In genomic region chr5:135257559-135257958, GRCm38 (mm10) we compare ENCODE assay signal across 10 mouse cellular contexts. TPM values are rescaled to one million over a fixed set of nuclear protein-coding genes. Genes with fewer than 3 reads are reported as not detected.
A peak's percentile ranks its signal among the peaks of the same experiment; 100 is the strongest.
DNase-seq lines count a peak whose midpoint lies in the region; ATAC-seq and TF ChIP-seq lines count a peak whose summit lies in the region.
"Had no signal": no experiment of that assay in that cellular context is flagged by ENCODE, and none has a peak within 500 bp of the region (broad histone marks: within the 10 kb centered on the region; RNA-seq: fewer than 3 reads in every experiment).

No protein-coding gene starts in this region.

- no peaks in the 10 kb centered on the region for H3K27me3 ChIP-seq in liver, adult 2 months (ENCODE audit: control insufficient read depth, insufficient read depth, low read length)
- H3K27me3 ChIP-seq in liver, embryonic 12.5 days (replicated peaks) = peaks cover 23% of the 10 kb centered on the region
- H3K27me3 ChIP-seq in MEL (ENCODE audit: control insufficient read depth in 1 of 2, insufficient read depth in 2 of 2, low read length in 2 of 2) = peaks cover 0 to 8% of the 10 kb centered on the region in 2 experiments; a peak in 2 of 4 replicates
- no peaks in the 10 kb centered on the region for H3K27me3 ChIP-seq in forebrain, embryonic 13.5 days
- no peaks in the 10 kb centered on the region for H3K27me3 ChIP-seq in midbrain, embryonic 15.5 days (replicated peaks)
- H3K27me3 ChIP-seq: heart, embryonic 15.5 days had no signal

- DNase-seq in liver, adult 2 months (ENCODE audit: extremely low read depth, low read depth, low spot score) = no peak
- no peak for DNase-seq in MEL (ENCODE audit: low read depth, low spot score)
- no peak for DNase-seq in layer of hippocampus, postnatal 25 days (ENCODE audit: extremely low spot score in 1 of 2, low spot score in 1 of 2)
- no peak for DNase-seq in gastrocnemius, postnatal 4 days (ENCODE audit: low spot score in 2 of 2)

- TF ChIP-seq EP300 in MEL (IDR thresholded peaks at IDR 0.05; ENCODE audit: low read depth in 1 of 2, low read length in 2 of 2) = no peak

- ATAC-seq in liver, embryonic 12.5 days = no peak
- no peak for ATAC-seq in forebrain, embryonic 13.5 days
- no peak for ATAC-seq in midbrain, embryonic 15.5 days (replicated peaks)
- no peak for ATAC-seq in megakaryocyte, adult 5-6 weeks (ENCODE audit: poor library complexity, severe bottlenecking)

- TF ChIP-seq RAD21 in MEL (IDR thresholded peaks at IDR 0.05; ENCODE audit: low read depth, low read length) = no peak; the same call in 1 of the 2 replicates

- WGBS in liver, adult 2 months = 82% methylated on average over 12 of the region's 12 CpGs
- WGBS in liver, embryonic 12.5 days (ENCODE audit: insufficient replicate concordance) = 64% methylated on average over 12 of the region's 12 CpGs
- 80% methylated on average over 12 of the region's 12 CpGs for WGBS in forebrain, embryonic 13.5 days
- WGBS in midbrain, embryonic 15.5 days = 84% methylated on average over 12 of the region's 12 CpGs

- peak; percentile 23; the same call in 1 of the 2 replicates for TF ChIP-seq CTCF in liver, adult 2 months (IDR thresholded peaks at IDR 0.05; ENCODE audit: low read depth, low read length)
- TF ChIP-seq CTCF in MEL (IDR thresholded peaks at IDR 0.05 in 2 of 3, conservative IDR thresholded peaks at IDR 0.05 in 1 of 3; ENCODE audit: control insufficient read depth in 1 of 3, insufficient read depth in 1 of 3, low read depth in 2 of 3, low read length in 3 of 3, poor library complexity in 1 of 3, severe bottlenecking in 1 of 3) = peak; percentile 25 to 42 (median 35); a peak in 3 of 6 replicates

- no peak overlapping the region for H3K4me2 ChIP-seq in liver, embryonic 12.5 days
- H3K4me2 ChIP-seq in forebrain, embryonic 13.5 days = no peak overlapping the region
- no peak overlapping the region for H3K4me2 ChIP-seq in midbrain, embryonic 15.5 days

- TF ChIP-seq POLR2A in liver, adult 2 months (IDR thresholded peaks at IDR 0.05; ENCODE audit: extremely low read depth, insufficient read depth, low read length) = no peak
- no peak for TF ChIP-seq POLR2A in MEL (IDR thresholded peaks at IDR 0.05; ENCODE audit: control insufficient read depth in 1 of 2, insufficient read depth in 1 of 2, low read depth in 1 of 2, low read length in 2 of 2, poor library complexity in 1 of 2)

- no peak overlapping the region for H3K27ac ChIP-seq in liver, adult 2 months (replicated peaks; ENCODE audit: insufficient read depth, low read depth, low read length)
- no peak overlapping the region for H3K27ac ChIP-seq in liver, embryonic 12.5 days
- H3K27ac ChIP-seq in MEL (ENCODE audit: control insufficient read depth, low read depth, low read length) = no peak overlapping the region
- peak overlapping the region; percentile 95 for H3K27ac ChIP-seq in forebrain, embryonic 13.5 days
- H3K27ac ChIP-seq in midbrain, embryonic 15.5 days = peak overlapping the region; percentile 81; the same call in 1 of the 2 replicates

- H3K4me1 ChIP-seq in liver, adult 2 months (ENCODE audit: control insufficient read depth, insufficient read depth, low read length) = no peaks in the 10 kb centered on the region
- no peaks in the 10 kb centered on the region for H3K4me1 ChIP-seq in liver, embryonic 12.5 days
- H3K4me1 ChIP-seq in MEL (ENCODE audit: control insufficient read depth in 1 of 2, insufficient read depth in 2 of 2, low read length in 2 of 2) = no peaks in the 10 kb centered on the region
- H3K4me1 ChIP-seq in forebrain, embryonic 13.5 days = peaks cover 47% of the 10 kb centered on the region
- peaks cover 20% of the 10 kb centered on the region for H3K4me1 ChIP-seq in midbrain, embryonic 15.5 days

- no peak overlapping the region for H3K4me3 ChIP-seq in liver, adult 2 months (ENCODE audit: insufficient read depth, low read depth, low read length)
- no peak overlapping the region for H3K4me3 ChIP-seq in liver, embryonic 12.5 days
- H3K4me3 ChIP-seq in MEL (ENCODE audit: control insufficient read depth in 1 of 2, insufficient read depth in 1 of 2, low read depth in 2 of 2, low read length in 2 of 2) = no peak overlapping the region
- no peak overlapping the region for H3K4me3 ChIP-seq in forebrain, embryonic 13.5 days
- H3K4me3 ChIP-seq in midbrain, embryonic 15.5 days = no peak overlapping the region
- H3K4me3 ChIP-seq: erythroblast, embryonic 14.5 days had no signal

- H3K9ac ChIP-seq in liver, adult 2 months (ENCODE audit: low read depth, low read length) = no peak overlapping the region
- no peak overlapping the region for H3K9ac ChIP-seq in liver, embryonic 12.5 days
- H3K9ac ChIP-seq in MEL (ENCODE audit: control insufficient read depth, low read depth, low read length, poor library complexity, severe bottlenecking) = no peak overlapping the region
- no peak overlapping the region for H3K9ac ChIP-seq in forebrain, embryonic 13.5 days
- no peak overlapping the region for H3K9ac ChIP-seq in midbrain, embryonic 15.5 days

- no peaks in the 10 kb centered on the region for H3K79me2 ChIP-seq in liver, adult 2 months (ENCODE audit: control insufficient read depth, insufficient read depth, low read length)
- no peaks in the 10 kb centered on the region for H3K79me2 ChIP-seq in MEL (ENCODE audit: control insufficient read depth, insufficient read depth, low read length, poor library complexity)

- 0 out of 2 replicates have a peak, but pooled peaks cover 4% of the 10 kb centered on the region for H3K9me3 ChIP-seq in liver, embryonic 12.5 days (replicated peaks)
- H3K9me3 ChIP-seq in MEL (replicated peaks; ENCODE audit: insufficient read depth, low read length) = no peaks in the 10 kb centered on the region
- no peaks in the 10 kb centered on the region for H3K9me3 ChIP-seq in forebrain, embryonic 13.5 days (replicated peaks)
- H3K9me3 ChIP-seq in midbrain, embryonic 15.5 days = no peaks in the 10 kb centered on the region

- no peaks in the 10 kb centered on the region for H3K36me3 ChIP-seq in liver, adult 2 months (ENCODE audit: control insufficient read depth, insufficient read depth, low read length)
- H3K36me3 ChIP-seq in liver, embryonic 12.5 days = no peaks in the 10 kb centered on the region
- no peaks in the 10 kb centered on the region for H3K36me3 ChIP-seq in MEL (ENCODE audit: control insufficient read depth in 1 of 2, insufficient read depth in 2 of 2, low read length in 2 of 2)
- H3K36me3 ChIP-seq in forebrain, embryonic 13.5 days (ENCODE audit: poor library complexity, severe bottlenecking) = no peaks in the 10 kb centered on the region
- no peaks in the 10 kb centered on the region for H3K36me3 ChIP-seq in midbrain, embryonic 15.5 days (replicated peaks)
- H3K36me3 ChIP-seq: heart, embryonic 15.5 days had no signal

TF ChIP-seq in MEL, 35 proteins besides CTCF, POLR2A, EP300 and RAD21:
- no peak for TF ChIP-seq ELF1 (IDR thresholded peaks at IDR 0.05; ENCODE audit: low read depth, low read length)
- TF ChIP-seq ZC3H11A (IDR thresholded peaks at IDR 0.05; ENCODE audit: low read depth, low read length) = no peak
- TF ChIP-seq ETS1 (IDR thresholded peaks at IDR 0.05; ENCODE audit: low read depth, low read length) = no peak
- TF ChIP-seq TAL1 (IDR thresholded peaks at IDR 0.05; ENCODE audit: low read length) = no peak
- TF ChIP-seq ZMIZ1 (IDR thresholded peaks at IDR 0.05; ENCODE audit: low read depth, low read length) = no peak
- no peak for TF ChIP-seq SIN3A (IDR thresholded peaks at IDR 0.05; ENCODE audit: low read length)
- no peak for TF ChIP-seq MYB (IDR thresholded peaks at IDR 0.05; ENCODE audit: low read depth, low read length)
- no peak for TF ChIP-seq POLR2AphosphoS2 (IDR thresholded peaks at IDR 0.05; ENCODE audit: low read length)
- no peak for TF ChIP-seq CHD2 (IDR thresholded peaks at IDR 0.05; ENCODE audit: low read length)
- no peak for TF ChIP-seq ZKSCAN1 (IDR thresholded peaks at IDR 0.05; ENCODE audit: low read depth, low read length)
- no peak for TF ChIP-seq GABPA (IDR thresholded peaks at IDR 0.05; ENCODE audit: low read depth, low read length)
- TF ChIP-seq ZNF384 (IDR thresholded peaks at IDR 0.05; ENCODE audit: low read depth, low read length) = no peak
- no peak for TF ChIP-seq MAX (IDR thresholded peaks at IDR 0.05; ENCODE audit: low read length)
- TF ChIP-seq E2F4 (IDR thresholded peaks at IDR 0.05; ENCODE audit: borderline replicate concordance, low read depth, low read length) = no peak
- TF ChIP-seq POLR2AphosphoS5 (IDR thresholded peaks at IDR 0.05; ENCODE audit: borderline replicate concordance, low read depth, low read length) = no peak
- no peak for TF ChIP-seq TCF12 (IDR thresholded peaks at IDR 0.05; ENCODE audit: low read depth, low read length)
- TF ChIP-seq SMC3 (IDR thresholded peaks at IDR 0.05; ENCODE audit: low read depth, low read length) = no peak; the same call in 1 of the 2 replicates

RNA-seq across cellular contexts. Expression of gene Fzd9, which starts 6.5 kb away (rescaled TPM):
- not detected in 2 replicates for total RNA-seq in liver, adult 2 months (2014; rRNA removed)
- polyA plus RNA-seq in liver, adult 2 months (2012; rRNA removed) = 0.05 and 0.07 TPM in 2 replicates
- polyA plus RNA-seq in liver, embryonic 12.5 days (2016; fragmentation: Nextera tagmentation; extraction: Ambion mirVana) = 0.58 and 0.74 TPM in 2 replicates
- total RNA-seq in MEL (2012; rRNA removed) = 5.7 and 9.8 TPM in 2 replicates
- polyA plus RNA-seq in MEL (2012; ENCODE audit: insufficient read depth in 1 of 2, insufficient read length in 2 of 2, low read depth in 1 of 2, low replicate concordance in 2 of 2, missing spikeins in 1 of 2) = 1 to 10 TPM in 1 of 2 experiments, not detected in 1; 6.2 TPM
- polyA plus RNA-seq in forebrain, embryonic 13.5 days (2015; fragmentation: Nextera tagmentation; extraction: Ambion mirVana) = 18.2 and 25.7 TPM in 2 replicates
- polyA plus RNA-seq in midbrain, embryonic 15.5 days (2015; fragmentation: Nextera tagmentation; extraction: Ambion mirVana) = 11.5 and 15.4 TPM in 2 replicates
- not detected in 2 replicates for total RNA-seq in megakaryocyte, adult 5-6 weeks (2015)
- 0.26 TPM in 1 of 2 replicates, not detected in the other for total RNA-seq in megakaryocyte, adult 5-6 weeks (2017)
- total RNA-seq in layer of hippocampus, postnatal 25 days (2021) = 1 to 10 TPM; 6.2 to 7.3 TPM
- 10 to 100 TPM; 16.0 to 20.2 TPM for total RNA-seq in gastrocnemius, postnatal 4 days (2021)

Comparison
In these comparisons a context has a peak if more than half of its experiments do, and no peak if none do; other contexts are left out.
1. H3K27ac ChIP-seq: peak in forebrain, embryonic 13.5 days (single experiment) and midbrain, embryonic 15.5 days (single experiment); none in liver, adult 2 months (single experiment), liver, embryonic 12.5 days (single experiment) and MEL (single experiment).